19 mouse cellular contexts compared by ENCODE assay signal in genomic region chr5:24374216-24374615, GRCm38 (mm10). TPM values are rescaled to one million over a fixed set of nuclear protein-coding genes. Genes with fewer than 3 reads are reported as not detected.
DNase-seq lines count a peak whose midpoint lies in the region; ATAC-seq and TF ChIP-seq lines count a peak whose summit lies in the region.
"Had no signal": no experiment of that assay in that cellular context is flagged by ENCODE, and none has a peak within 500 bp of the region (broad histone marks: within the 10 kb centered on the region; RNA-seq: fewer than 3 reads in every experiment).

No protein-coding gene starts in this region.

- TF ChIP-seq CTCF in forebrain, postnatal 0 days (IDR thresholded peaks at IDR 0.05; ENCODE audit: low read depth): no peak
- TF ChIP-seq CTCF in hindbrain, postnatal 0 days (IDR thresholded peaks at IDR 0.05; ENCODE audit: low read depth): no peak

- H3K4me1 ChIP-seq in forebrain, postnatal 0 days (ENCODE audit: insufficient read depth): no peaks in the 10 kb centered on the region
- no peaks in the 10 kb centered on the region for H3K4me1 ChIP-seq in forebrain, embryonic 11.5 days (replicated peaks; ENCODE audit: control insufficient read depth, insufficient read depth, low read length)
- H3K4me1 ChIP-seq in hindbrain, postnatal 0 days (ENCODE audit: insufficient read depth, low read length): no peaks in the 10 kb centered on the region
- H3K4me1 ChIP-seq in hindbrain, embryonic 12.5 days: no peaks in the 10 kb centered on the region
- H3K4me1 ChIP-seq in midbrain, embryonic 14.5 days (ENCODE audit: control insufficient read depth, insufficient read depth, low read length): no peaks in the 10 kb centered on the region
- no peaks in the 10 kb centered on the region for H3K4me1 ChIP-seq in midbrain, embryonic 16.5 days (ENCODE audit: control insufficient read depth, insufficient read depth, low read length)
- H3K4me1 ChIP-seq: neural tube, embryonic 15.5 days had no signal

- H3K27me3 ChIP-seq in forebrain, postnatal 0 days (ENCODE audit: insufficient read depth, low read length): no peaks in the 10 kb centered on the region
- no peaks in the 10 kb centered on the region for H3K27me3 ChIP-seq in forebrain, embryonic 11.5 days (ENCODE audit: control insufficient read depth, insufficient read depth, low read length)
- H3K27me3 ChIP-seq in hindbrain, postnatal 0 days (ENCODE audit: insufficient read depth, low read length): no peaks in the 10 kb centered on the region
- H3K27me3 ChIP-seq in hindbrain, embryonic 12.5 days: no peaks in the 10 kb centered on the region
- no peaks in the 10 kb centered on the region for H3K27me3 ChIP-seq in midbrain, embryonic 14.5 days (ENCODE audit: control insufficient read depth, insufficient read depth, low read length)
- no peaks in the 10 kb centered on the region for H3K27me3 ChIP-seq in midbrain, embryonic 16.5 days (ENCODE audit: control insufficient read depth, insufficient read depth, low read depth, low read length)
- H3K27me3 ChIP-seq: embryonic facial prominence, embryonic 13.5 days; neural tube, embryonic 15.5 days had no signal

- no peak overlapping the region for H3K27ac ChIP-seq in forebrain, postnatal 0 days (ENCODE audit: low read depth, low read length)
- no peak overlapping the region for H3K27ac ChIP-seq in forebrain, embryonic 11.5 days (ENCODE audit: low read depth, low read length)
- H3K27ac ChIP-seq in hindbrain, postnatal 0 days: no peak overlapping the region
- no peak overlapping the region for H3K27ac ChIP-seq in hindbrain, embryonic 12.5 days
- H3K27ac ChIP-seq in midbrain, embryonic 14.5 days (replicated peaks; ENCODE audit: low read depth, low read length): no peak overlapping the region
- H3K27ac ChIP-seq in midbrain, embryonic 16.5 days (ENCODE audit: low read length): no peak overlapping the region
- H3K27ac ChIP-seq: embryonic facial prominence, embryonic 13.5 days; macrophage; neural tube, embryonic 15.5 days had no signal

- no peaks in the 10 kb centered on the region for H3K9me3 ChIP-seq in forebrain, postnatal 0 days (ENCODE audit: low read length)
- H3K9me3 ChIP-seq in forebrain, embryonic 11.5 days (ENCODE audit: control insufficient read depth, low read length): no peaks in the 10 kb centered on the region
- H3K9me3 ChIP-seq in hindbrain, postnatal 0 days (ENCODE audit: low read length): no peaks in the 10 kb centered on the region
- no peaks in the 10 kb centered on the region for H3K9me3 ChIP-seq in hindbrain, embryonic 12.5 days (replicated peaks)
- no peaks in the 10 kb centered on the region for H3K9me3 ChIP-seq in midbrain, embryonic 14.5 days (ENCODE audit: control insufficient read depth, low read length)
- H3K9me3 ChIP-seq in midbrain, embryonic 16.5 days (replicated peaks; ENCODE audit: control insufficient read depth, low read length, poor library complexity, severe bottlenecking): no peaks in the 10 kb centered on the region
- H3K9me3 ChIP-seq: embryonic facial prominence, embryonic 13.5 days; neural tube, embryonic 15.5 days had no signal

- H3K4me2 ChIP-seq in forebrain, postnatal 0 days (ENCODE audit: low read depth): no peak overlapping the region
- no peak overlapping the region for H3K4me2 ChIP-seq in forebrain, embryonic 11.5 days (ENCODE audit: low read depth, low read length, severe bottlenecking)
- H3K4me2 ChIP-seq in hindbrain, postnatal 0 days (ENCODE audit: low read depth, low read length): no peak overlapping the region
- no peak overlapping the region for H3K4me2 ChIP-seq in hindbrain, embryonic 12.5 days (replicated peaks)
- no peak overlapping the region for H3K4me2 ChIP-seq in midbrain, embryonic 14.5 days (ENCODE audit: low read length)
- no peak overlapping the region for H3K4me2 ChIP-seq in midbrain, embryonic 16.5 days (ENCODE audit: low read length)
- H3K4me2 ChIP-seq: embryonic facial prominence, embryonic 13.5 days; neural tube, embryonic 15.5 days had no signal

- H3K4me3 ChIP-seq in forebrain, postnatal 0 days (ENCODE audit: low read depth, low read length): no peak overlapping the region
- H3K4me3 ChIP-seq in forebrain, embryonic 11.5 days (ENCODE audit: low read depth, low read length): no peak overlapping the region
- H3K4me3 ChIP-seq in hindbrain, postnatal 0 days (ENCODE audit: low read length): no peak overlapping the region
- H3K4me3 ChIP-seq in hindbrain, embryonic 12.5 days: no peak overlapping the region
- no peak overlapping the region for H3K4me3 ChIP-seq in midbrain, embryonic 14.5 days (replicated peaks; ENCODE audit: low read depth, low read length)
- H3K4me3 ChIP-seq in midbrain, embryonic 16.5 days (ENCODE audit: low read depth, low read length): no peak overlapping the region
- H3K4me3 ChIP-seq: embryonic facial prominence, embryonic 13.5 days; neural tube, embryonic 15.5 days had no signal

- ATAC-seq in forebrain, postnatal 0 days: peak; percentile 12; the same call in 1 of the 2 replicates
- ATAC-seq in forebrain, embryonic 11.5 days (replicated peaks; ENCODE audit: low FRiP score): no peak
- no peak for ATAC-seq in hindbrain, postnatal 0 days
- no peak for ATAC-seq in hindbrain, embryonic 12.5 days (ENCODE audit: low FRiP score)
- ATAC-seq in midbrain, embryonic 14.5 days (ENCODE audit: low FRiP score, low TSS enrichment): no peak
- ATAC-seq in midbrain, embryonic 16.5 days: no peak
- ATAC-seq in common myeloid progenitor, adult 5-6 weeks (replicated peaks; ENCODE audit: low read depth, poor library complexity, severe bottlenecking): 0 out of 2 replicates have a peak, but pooled peaks have one; percentile 29
- ATAC-seq in megakaryocyte progenitor cell, adult 5-6 weeks (replicated peaks; ENCODE audit: poor library complexity): no peak
- ATAC-seq: hindbrain, embryonic 16.5 days had no signal

- DNase-seq in forebrain, postnatal 0 days: peak; percentile 61
- DNase-seq in forebrain, embryonic 11.5 days (ENCODE audit: low spot score): no peak
- peak; percentile 46 for DNase-seq in hindbrain, postnatal 0 days (ENCODE audit: low spot score)
- DNase-seq in midbrain, embryonic 14.5 days: peak; percentile 42
- DNase-seq: adrenal gland, postnatal 36 days; cerebellum, postnatal 25 days; gastrocnemius, postnatal 36 days; kidney, adult 8-10 months; liver; thymus, adult 2 months had no signal

- H3K36me3 ChIP-seq in forebrain, postnatal 0 days (ENCODE audit: insufficient read depth): no peaks in the 10 kb centered on the region
- no peaks in the 10 kb centered on the region for H3K36me3 ChIP-seq in forebrain, embryonic 11.5 days (ENCODE audit: control insufficient read depth, insufficient read depth, low read length)
- no peaks in the 10 kb centered on the region for H3K36me3 ChIP-seq in hindbrain, postnatal 0 days (ENCODE audit: insufficient read depth, low read length)
- H3K36me3 ChIP-seq in hindbrain, embryonic 12.5 days: no peaks in the 10 kb centered on the region
- no peaks in the 10 kb centered on the region for H3K36me3 ChIP-seq in midbrain, embryonic 14.5 days (ENCODE audit: control insufficient read depth, insufficient read depth, low read length)
- no peaks in the 10 kb centered on the region for H3K36me3 ChIP-seq in midbrain, embryonic 16.5 days (ENCODE audit: control insufficient read depth, insufficient read depth, low read length)
- H3K36me3 ChIP-seq: embryonic facial prominence, embryonic 13.5 days; neural tube, embryonic 15.5 days had no signal

- no peak overlapping the region for H3K9ac ChIP-seq in forebrain, postnatal 0 days
- no peak overlapping the region for H3K9ac ChIP-seq in forebrain, embryonic 11.5 days (ENCODE audit: low read length)
- H3K9ac ChIP-seq in hindbrain, postnatal 0 days (replicated peaks; ENCODE audit: low read length): no peak overlapping the region
- no peak overlapping the region for H3K9ac ChIP-seq in hindbrain, embryonic 12.5 days
- no peak overlapping the region for H3K9ac ChIP-seq in midbrain, embryonic 14.5 days (replicated peaks; ENCODE audit: low read length)
- H3K9ac ChIP-seq in midbrain, embryonic 16.5 days (ENCODE audit: low read depth, low read length): no peak overlapping the region
- H3K9ac ChIP-seq: embryonic facial prominence, embryonic 13.5 days; neural tube, embryonic 15.5 days had no signal

- 11% methylated on average over 6 of the region's 6 CpGs for WGBS in forebrain, postnatal 0 days
- WGBS in forebrain, embryonic 11.5 days: 79% methylated on average over 6 of the region's 6 CpGs
- 32% methylated on average over 6 of the region's 6 CpGs for WGBS in hindbrain, postnatal 0 days
- 48% methylated on average over 6 of the region's 6 CpGs for WGBS in hindbrain, embryonic 12.5 days
- WGBS in midbrain, embryonic 14.5 days: 53% methylated on average over 6 of the region's 6 CpGs
- 42% methylated on average over 6 of the region's 6 CpGs for WGBS in midbrain, embryonic 16.5 days

RNA-seq across cellular contexts. Expression of gene Nos3, which starts 9.6 kb away (rescaled TPM):
- 6.1 and 8.3 TPM in 2 replicates for total RNA-seq in forebrain, postnatal 0 days (2014; rRNA removed)
- 6.3 and 6.8 TPM in 2 replicates for polyA plus RNA-seq in forebrain, postnatal 0 days (2015; fragmentation: Nextera tagmentation; extraction: Ambion mirVana)
- 6.6 and 7.4 TPM in 2 replicates for polyA plus RNA-seq in forebrain, embryonic 11.5 days (2014; fragmentation: Nextera tagmentation; extraction: Ambion mirVana)
- 8.7 and 13.3 TPM in 2 replicates for total RNA-seq in hindbrain, postnatal 0 days (2014; rRNA removed)
- 7.2 and 7.4 TPM in 2 replicates for polyA plus RNA-seq in hindbrain, postnatal 0 days (2015; fragmentation: Nextera tagmentation; extraction: Ambion mirVana)
- polyA plus RNA-seq in hindbrain, embryonic 12.5 days (2016; fragmentation: Nextera tagmentation; extraction: Ambion mirVana): 8.8 and 9.0 TPM in 2 replicates
- 5.1 and 7.0 TPM in 2 replicates for polyA plus RNA-seq in midbrain, embryonic 14.5 days (2014; fragmentation: Nextera tagmentation; extraction: Ambion mirVana)
- 8.8 and 9.7 TPM in 2 replicates for polyA plus RNA-seq in midbrain, embryonic 16.5 days (2015; fragmentation: Nextera tagmentation; extraction: Ambion mirVana)
- total RNA-seq in common myeloid progenitor, adult 5-6 weeks (2017): 0.05 TPM in 1 of 2 replicates, not detected in the other
- 0.12 TPM in 1 of 2 replicates, not detected in the other for total RNA-seq in megakaryocyte progenitor cell, adult 5-6 weeks (2015)
- not detected in 2 replicates for total RNA-seq in megakaryocyte progenitor cell, adult 5-6 weeks (2017)
- total RNA-seq: monocyte, adult 5-6 weeks had no signal
- polyA plus RNA-seq: macrophage had no signal

RNA-seq across cellular contexts. Expression of gene Atg9b, which starts 17.7 kb away (rescaled TPM):
- total RNA-seq in forebrain, postnatal 0 days (2014; rRNA removed): 8.0 and 9.5 TPM in 2 replicates
- 3.4 and 5.1 TPM in 2 replicates for polyA plus RNA-seq in forebrain, postnatal 0 days (2015; fragmentation: Nextera tagmentation; extraction: Ambion mirVana)
- 0.21 and 0.44 TPM in 2 replicates for polyA plus RNA-seq in forebrain, embryonic 11.5 days (2014; fragmentation: Nextera tagmentation; extraction: Ambion mirVana)
- total RNA-seq in hindbrain, postnatal 0 days (2014; rRNA removed): 8.8 and 9.8 TPM in 2 replicates
- 5.1 and 6.1 TPM in 2 replicates for polyA plus RNA-seq in hindbrain, postnatal 0 days (2015; fragmentation: Nextera tagmentation; extraction: Ambion mirVana)
- 0.35 and 0.46 TPM in 2 replicates for polyA plus RNA-seq in hindbrain, embryonic 12.5 days (2016; fragmentation: Nextera tagmentation; extraction: Ambion mirVana)
- polyA plus RNA-seq in midbrain, embryonic 14.5 days (2014; fragmentation: Nextera tagmentation; extraction: Ambion mirVana): 0.72 and 1.0 TPM in 2 replicates
- polyA plus RNA-seq in midbrain, embryonic 16.5 days (2015; fragmentation: Nextera tagmentation; extraction: Ambion mirVana): 3.8 and 4.4 TPM in 2 replicates
- 0.78 and 4.5 TPM in 2 replicates for total RNA-seq in common myeloid progenitor, adult 5-6 weeks (2017)
- 0.90 and 1.9 TPM in 2 replicates for total RNA-seq in megakaryocyte progenitor cell, adult 5-6 weeks (2015)
- total RNA-seq in megakaryocyte progenitor cell, adult 5-6 weeks (2017): 2.6 and 3.5 TPM in 2 replicates
- total RNA-seq: gastrocnemius, postnatal 36 days; monocyte, adult 5-6 weeks had no signal

RNA-seq across cellular contexts. Expression of gene Abcb8, which starts 19.2 kb away (rescaled TPM):
- 58.2 and 64.1 TPM in 2 replicates for total RNA-seq in forebrain, postnatal 0 days (2014; rRNA removed)
- polyA plus RNA-seq in forebrain, postnatal 0 days (2015; fragmentation: Nextera tagmentation; extraction: Ambion mirVana): 38.7 and 44.6 TPM in 2 replicates
- polyA plus RNA-seq in forebrain, embryonic 11.5 days (2014; fragmentation: Nextera tagmentation; extraction: Ambion mirVana): 45.5 and 57.8 TPM in 2 replicates
- 63.2 and 90.6 TPM in 2 replicates for total RNA-seq in hindbrain, postnatal 0 days (2014; rRNA removed)
- polyA plus RNA-seq in hindbrain, postnatal 0 days (2015; fragmentation: Nextera tagmentation; extraction: Ambion mirVana): 41.9 and 43.5 TPM in 2 replicates
- 38.7 and 43.5 TPM in 2 replicates for polyA plus RNA-seq in hindbrain, embryonic 12.5 days (2016; fragmentation: Nextera tagmentation; extraction: Ambion mirVana)
- 45.3 and 52.1 TPM in 2 replicates for polyA plus RNA-seq in midbrain, embryonic 14.5 days (2014; fragmentation: Nextera tagmentation; extraction: Ambion mirVana)
- polyA plus RNA-seq in midbrain, embryonic 16.5 days (2015; fragmentation: Nextera tagmentation; extraction: Ambion mirVana): 49.2 and 54.9 TPM in 2 replicates
- 11.5 and 32.2 TPM in 2 replicates for total RNA-seq in common myeloid progenitor, adult 5-6 weeks (2017)
- total RNA-seq in megakaryocyte progenitor cell, adult 5-6 weeks (2015): 23.5 and 30.9 TPM in 2 replicates
- 12.2 and 18.1 TPM in 2 replicates for total RNA-seq in megakaryocyte progenitor cell, adult 5-6 weeks (2017)

RNA-seq across cellular contexts. Expression of gene Kcnh2, which starts 22.8 kb away (rescaled TPM):
- 13.5 and 21.2 TPM in 2 replicates for total RNA-seq in forebrain, postnatal 0 days (2014; rRNA removed)
- polyA plus RNA-seq in forebrain, postnatal 0 days (2015; fragmentation: Nextera tagmentation; extraction: Ambion mirVana): 4.7 and 6.8 TPM in 2 replicates
- polyA plus RNA-seq in forebrain, embryonic 11.5 days (2014; fragmentation: Nextera tagmentation; extraction: Ambion mirVana): 9.1 and 10.9 TPM in 2 replicates
- 55.9 and 70.5 TPM in 2 replicates for total RNA-seq in hindbrain, postnatal 0 days (2014; rRNA removed)
- polyA plus RNA-seq in hindbrain, postnatal 0 days (2015; fragmentation: Nextera tagmentation; extraction: Ambion mirVana): 10.8 and 11.5 TPM in 2 replicates
- 14.6 and 17.4 TPM in 2 replicates for polyA plus RNA-seq in hindbrain, embryonic 12.5 days (2016; fragmentation: Nextera tagmentation; extraction: Ambion mirVana)
- 10.2 and 13.1 TPM in 2 replicates for polyA plus RNA-seq in midbrain, embryonic 14.5 days (2014; fragmentation: Nextera tagmentation; extraction: Ambion mirVana)
- polyA plus RNA-seq in midbrain, embryonic 16.5 days (2015; fragmentation: Nextera tagmentation; extraction: Ambion mirVana): 11.4 and 11.7 TPM in 2 replicates
- total RNA-seq in common myeloid progenitor, adult 5-6 weeks (2017): 0.41 and 0.49 TPM in 2 replicates
- not detected in 2 replicates for total RNA-seq in megakaryocyte progenitor cell, adult 5-6 weeks (2015)
- total RNA-seq in megakaryocyte progenitor cell, adult 5-6 weeks (2017): 0.12 TPM in 1 of 2 replicates, not detected in the other
- total RNA-seq: monocyte, adult 5-6 weeks had no signal
- polyA plus RNA-seq: macrophage had no signal

RNA-seq across cellular contexts. Expression of gene Asic3, which starts 39.0 kb away (rescaled TPM):
- 0.15 TPM in 1 of 2 replicates, not detected in the other for total RNA-seq in forebrain, postnatal 0 days (2014; rRNA removed)
- 0.08 and 0.52 TPM in 2 replicates for polyA plus RNA-seq in forebrain, postnatal 0 days (2015; fragmentation: Nextera tagmentation; extraction: Ambion mirVana)
- polyA plus RNA-seq in forebrain, embryonic 11.5 days (2014; fragmentation: Nextera tagmentation; extraction: Ambion mirVana): not detected in 2 replicates
- 0.37 and 1.9 TPM in 2 replicates for total RNA-seq in hindbrain, postnatal 0 days (2014; rRNA removed)
- 0.58 and 1.3 TPM in 2 replicates for polyA plus RNA-seq in hindbrain, postnatal 0 days (2015; fragmentation: Nextera tagmentation; extraction: Ambion mirVana)
- polyA plus RNA-seq in hindbrain, embryonic 12.5 days (2016; fragmentation: Nextera tagmentation; extraction: Ambion mirVana): 1.0 and 1.2 TPM in 2 replicates
- not detected in 2 replicates for polyA plus RNA-seq in midbrain, embryonic 14.5 days (2014; fragmentation: Nextera tagmentation; extraction: Ambion mirVana)
- 0.24 TPM in 1 of 2 replicates, not detected in the other for polyA plus RNA-seq in midbrain, embryonic 16.5 days (2015; fragmentation: Nextera tagmentation; extraction: Ambion mirVana)
- total RNA-seq in common myeloid progenitor, adult 5-6 weeks (2017): not detected in 2 replicates
- 0.12 and 0.15 TPM in 2 replicates for total RNA-seq in megakaryocyte progenitor cell, adult 5-6 weeks (2015)
- total RNA-seq in megakaryocyte progenitor cell, adult 5-6 weeks (2017): 0.20 TPM in 1 of 2 replicates, not detected in the other
- total RNA-seq: monocyte, adult 5-6 weeks had no signal
- polyA plus RNA-seq: macrophage had no signal

Comparison
In these comparisons a context has a peak if more than half of its experiments do, and no peak if none do; other contexts are left out.
1. ATAC-seq: peak in forebrain, postnatal 0 days (single experiment) and common myeloid progenitor, adult 5-6 weeks (single experiment); none in forebrain, embryonic 11.5 days (single experiment), hindbrain, postnatal 0 days (single experiment), hindbrain, embryonic 12.5 days (single experiment), midbrain, embryonic 14.5 days (single experiment), midbrain, embryonic 16.5 days (single experiment) and megakaryocyte progenitor cell, adult 5-6 weeks (single experiment).